Mouse (Mus musculus) heart, adult 18-20 months (tissue): ENCODE measurements around the gene Samd4b. TPM values are rescaled to one million over a fixed set of nuclear protein-coding genes. Genes with fewer than 3 reads are reported as not detected.

Experiments
- DNase-seq, 2 experiments: peaks; one replicate each; pipeline ENCODE4 v3.0.0; 2021 to 2022; ENCODE audit warnings: mixed read lengths in 1 of 2
- total RNA-seq, 2 experiments: library from RNA; stranded (reverse); gene quantifications; 2 replicates each; pipeline ENCODE4 v1.2.3; 2021

The Samd4b gene
- total RNA-seq, 2 experiments from 2014 or later = 19.6 to 22.1 TPM

- peak; percentile 64 to 95 for DNase-seq
Measured at GRCm38 (mm10) chr7:28446446-28446845, 151.5 kb downstream of the Samd4b start.

GRCm38 (mm10) chr7:28444344-28444974 lies 153.5 kb downstream of the Samd4b start:
- no peak for DNase-seq

GRCm38 (mm10) chr7:28442688-28443087 lies 155.3 kb downstream of the Samd4b start:
- DNase-seq = peak; percentile 33 to 61

GRCm38 (mm10) chr7:28441776-28442485 lies 156.0 kb downstream of the Samd4b start:
- DNase-seq = no peak

GRCm38 (mm10) chr7:28440739-28441138 lies 157.2 kb downstream of the Samd4b start:
- DNase-seq = peak; percentile 41 to 82

- no peak for DNase-seq
Measured at GRCm38 (mm10) chr7:28438771-28439170, 159.2 kb downstream of the Samd4b start.

GRCm38 (mm10) chr7:28437964-28438363 lies 160.0 kb downstream of the Samd4b start:
- no peak for DNase-seq

- DNase-seq = peak in 1 of 2 experiments; percentile 88
Measured at GRCm38 (mm10) chr7:28436932-28437570, 160.9 kb downstream of the Samd4b start, which contains the start of gene Gmfg. TSS of gene Gmfg (plus strand) at chr7:28437447.

GRCm38 (mm10) chr7:28436271-28436904 lies 161.6 kb downstream of the Samd4b start:
- DNase-seq = peak; percentile 100

GRCm38 (mm10) chr7:28435660-28436259 lies 162.2 kb downstream of the Samd4b start:
- DNase-seq = peak in 1 of 2 experiments; percentile 47

- no peak for DNase-seq
Measured at GRCm38 (mm10) chr7:28432252-28432651, 165.7 kb downstream of the Samd4b start.

- no peak for DNase-seq
Measured at GRCm38 (mm10) chr7:28430512-28430911, 167.4 kb downstream of the Samd4b start.

- DNase-seq = peak; percentile 46 to 55
Measured at GRCm38 (mm10) chr7:28427738-28428137, 170.2 kb downstream of the Samd4b start.

- DNase-seq = no peak
Measured at GRCm38 (mm10) chr7:28423018-28423417, 174.9 kb downstream of the Samd4b start.

- no peak for DNase-seq
Measured at GRCm38 (mm10) chr7:28419416-28419815, 178.5 kb downstream of the Samd4b start.

- DNase-seq = peak; percentile 82 to 89
Measured at GRCm38 (mm10) chr7:28418096-28418670, 179.8 kb downstream of the Samd4b start.

- DNase-seq = no peak
Measured at GRCm38 (mm10) chr7:28417368-28417767, 180.6 kb downstream of the Samd4b start.

- DNase-seq = no peak
Measured at GRCm38 (mm10) chr7:28412826-28413225, 185.1 kb downstream of the Samd4b start.

GRCm38 (mm10) chr7:28410841-28411475 lies 187.0 kb downstream of the Samd4b start:
- peak; percentile 80 to 89 for DNase-seq

- no peak for DNase-seq
Measured at GRCm38 (mm10) chr7:28401942-28402341, 196.0 kb downstream of the Samd4b start.

- no peak for DNase-seq
Measured at GRCm38 (mm10) chr7:28401030-28401429, 196.9 kb downstream of the Samd4b start.
